Mouse (Mus musculus): Measurements from ENCODE around the gene Slc22a20. TPM values are rescaled to one million over a fixed set of nuclear protein-coding genes. Genes with fewer than 3 reads are reported as not detected.
A peak's percentile ranks its signal among the peaks of the same experiment; 100 is the strongest.

Gene Slc22a20
- total RNA-seq, 2 experiments from 2014 or later, result not detected

GRCm38 (mm10) chr19:5954936-5955335 is 31.0 kb downstream of the Slc22a20 start:
- intact Hi-C loops (cut with DNase I), result loop anchor here (5.0 kb wide), 1 partner anchor 263 kb away; no protein-coding TSS in a partner anchor
- no peak for DNase-seq

GRCm38 (mm10) chr19:5954031-5954710 is 31.8 kb downstream of the Slc22a20 start:
- intact Hi-C loops (cut with DNase I), result loop anchor here (5.0 kb wide), 1 partner anchor 262 kb away; no protein-coding TSS in a partner anchor
- DNase-seq, result no peak

GRCm38 (mm10) chr19:5953201-5953770 is 32.7 kb downstream of the Slc22a20 start:
- no peak for DNase-seq
- intact Hi-C loops (cut with DNase I), result loop anchor here (1.0 to 5.0 kb wide), 2 partner anchors 13 to 261 kb away; no protein-coding TSS in a partner anchor

- intact Hi-C loops (cut with DNase I), result loop anchor here (5.0 kb wide), 1 partner anchor 260 kb away; no protein-coding TSS in a partner anchor
- peak; percentile 57 to 60 for DNase-seq
Observed at GRCm38 (mm10) chr19:5952071-5952691, 33.8 kb downstream of the Slc22a20 start.

- DNase-seq, result no peak
- intact Hi-C loops (cut with DNase I), result loop anchor here (5.0 kb wide), 1 partner anchor 259 kb away; no protein-coding TSS in a partner anchor
Observed at GRCm38 (mm10) chr19:5951631-5952030, 34.3 kb downstream of the Slc22a20 start.

GRCm38 (mm10) chr19:5950218-5950617 is 35.7 kb downstream of the Slc22a20 start:
- DNase-seq, result no peak
- intact Hi-C loops (cut with DNase I), result loop anchor here (5.0 kb wide), 1 partner anchor 258 kb away; no protein-coding TSS in a partner anchor

GRCm38 (mm10) chr19:5945891-5946290 is 40.1 kb downstream of the Slc22a20 start:
- intact Hi-C loops (cut with DNase I), result no loop called here
- DNase-seq, result peak; percentile 53 to 71

GRCm38 (mm10) chr19:5945027-5945426 is 40.9 kb downstream of the Slc22a20 start:
- intact Hi-C loops (cut with DNase I), result no loop called here
- DNase-seq, result peak in 1 of 2 experiments; percentile 17

- DNase-seq, result no peak
- intact Hi-C loops (cut with DNase I), result no loop called here
Observed at GRCm38 (mm10) chr19:5944145-5944544, 41.8 kb downstream of the Slc22a20 start.

GRCm38 (mm10) chr19:5943404-5943803 is 42.5 kb downstream of the Slc22a20 start:
- DNase-seq, result no peak
- intact Hi-C loops (cut with DNase I), result no loop called here

- intact Hi-C loops (cut with DNase I), result no loop called here
- DNase-seq, result no peak
Observed at GRCm38 (mm10) chr19:5942581-5942980, 43.4 kb downstream of the Slc22a20 start.

- intact Hi-C loops (cut with DNase I), result loop anchor here (1.0 kb wide), 1 partner anchor 13 kb away; no protein-coding TSS in a partner anchor
- peak in 1 of 2 experiments; percentile 17 for DNase-seq
Observed at GRCm38 (mm10) chr19:5940656-5941055, 45.3 kb downstream of the Slc22a20 start.

GRCm38 (mm10) chr19:5940173-5940572 is 45.8 kb downstream of the Slc22a20 start:
- intact Hi-C loops (cut with DNase I), result loop anchor here (1.0 kb wide), 1 partner anchor 13 kb away; no protein-coding TSS in a partner anchor
- peak; percentile 76 to 84 for DNase-seq

- intact Hi-C loops (cut with DNase I), result loop anchor here (1.0 kb wide), 1 partner anchor 14 kb away; no protein-coding TSS in a partner anchor
- DNase-seq, result no peak
Observed at GRCm38 (mm10) chr19:5939715-5940114, 46.2 kb downstream of the Slc22a20 start.

GRCm38 (mm10) chr19:5938516-5938915 is 47.4 kb downstream of the Slc22a20 start:
- intact Hi-C loops (cut with DNase I), result no loop called here
- DNase-seq, result no peak

- DNase-seq, result peak in 1 of 2 experiments; percentile 18
- intact Hi-C loops (cut with DNase I), result no loop called here
Observed at GRCm38 (mm10) chr19:5937836-5938406, 48.0 kb downstream of the Slc22a20 start.

- intact Hi-C loops (cut with DNase I), result no loop called here
- peak in 1 of 2 experiments; percentile 19 for DNase-seq
Observed at GRCm38 (mm10) chr19:5937095-5937835, 48.7 kb downstream of the Slc22a20 start.

- intact Hi-C loops (cut with DNase I), result no loop called here
Observed at GRCm38 (mm10) chr19:5935691-5936090, 50.3 kb downstream of the Slc22a20 start.

GRCm38 (mm10) chr19:5935266-5935665 is 50.7 kb downstream of the Slc22a20 start:
- DNase-seq, result peak; percentile 66 to 72
- intact Hi-C loops (cut with DNase I), result no loop called here

More at GRCm38 (mm10) chr19:5935691-5936090, 50.3 kb downstream of the Slc22a20 start:
- peak in 1 of 2 experiments; percentile 41 for DNase-seq

All from heart, postnatal 36 days (tissue).